Mouse (Mus musculus) cerebellum, adult 11 months (tissue): ENCODE results near the gene Trim12a.
"Not testable (repeated sequence)": the region's sequence is repeated elsewhere in the genome, so short reads cannot be mapped to it uniquely, and the experiment has no call there.

Source experiments
- DNase-seq: peaks from one replicate; pipeline ENCODE4 v3.0.0; 2022

Trim12a gene

DNA sequence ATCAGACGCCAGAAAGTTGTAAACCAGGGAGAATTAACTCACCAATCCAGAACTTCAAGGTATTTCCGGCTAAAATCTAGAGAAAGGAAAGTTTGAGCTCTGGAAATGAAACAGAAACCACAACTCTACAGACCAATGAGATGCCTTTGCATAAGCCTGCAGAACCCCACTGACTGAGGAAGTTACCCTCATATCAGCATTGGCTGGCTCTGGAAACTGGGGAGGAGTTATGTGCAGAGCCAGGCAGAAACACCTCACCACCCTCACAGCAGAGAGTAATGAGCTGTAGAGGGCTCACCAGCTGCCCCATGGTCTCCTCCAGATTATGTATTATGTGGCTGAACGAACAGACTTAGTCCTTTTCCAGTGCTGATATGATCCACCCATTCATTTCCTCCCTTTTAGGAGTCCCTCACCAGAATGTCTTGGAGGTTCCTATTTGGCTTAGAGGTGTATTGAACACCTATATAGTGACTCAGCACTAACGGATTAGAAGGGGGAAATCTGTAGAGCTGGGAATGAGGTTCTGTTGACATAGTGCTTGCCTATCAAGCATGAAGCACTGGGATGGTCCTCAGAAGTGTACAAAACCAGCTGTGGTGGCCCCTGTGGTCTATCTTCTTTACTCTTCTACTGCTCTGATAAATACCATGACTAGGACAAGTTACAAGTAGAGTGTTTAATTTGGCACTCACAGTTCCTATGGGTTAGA lies at the start of gene Trim12a:
Trim12a (minus strand) TSS at position 98 of the 712 bp plus-strand sequence.
- DNase-seq, result not testable (repeated sequence)

DNA sequence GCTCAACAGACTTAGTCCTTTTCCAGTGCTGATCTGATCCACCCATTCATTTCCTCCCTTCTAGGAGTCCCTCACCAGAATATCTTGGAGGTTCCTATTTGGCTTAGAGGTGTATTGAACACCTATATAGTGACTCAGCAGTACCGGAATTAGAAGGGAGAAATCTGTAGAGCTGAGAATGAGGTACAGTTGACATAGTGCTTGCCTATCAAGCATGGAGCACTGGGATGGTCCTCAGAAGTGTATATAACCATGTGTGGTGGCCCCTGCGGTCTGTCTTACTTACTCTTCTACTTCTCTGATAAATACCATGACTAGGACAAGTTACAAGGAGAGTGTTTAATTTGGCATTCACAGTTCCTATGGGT lies 38.3 kb upstream of the Trim12a start:
- no peak for DNase-seq

DNA sequence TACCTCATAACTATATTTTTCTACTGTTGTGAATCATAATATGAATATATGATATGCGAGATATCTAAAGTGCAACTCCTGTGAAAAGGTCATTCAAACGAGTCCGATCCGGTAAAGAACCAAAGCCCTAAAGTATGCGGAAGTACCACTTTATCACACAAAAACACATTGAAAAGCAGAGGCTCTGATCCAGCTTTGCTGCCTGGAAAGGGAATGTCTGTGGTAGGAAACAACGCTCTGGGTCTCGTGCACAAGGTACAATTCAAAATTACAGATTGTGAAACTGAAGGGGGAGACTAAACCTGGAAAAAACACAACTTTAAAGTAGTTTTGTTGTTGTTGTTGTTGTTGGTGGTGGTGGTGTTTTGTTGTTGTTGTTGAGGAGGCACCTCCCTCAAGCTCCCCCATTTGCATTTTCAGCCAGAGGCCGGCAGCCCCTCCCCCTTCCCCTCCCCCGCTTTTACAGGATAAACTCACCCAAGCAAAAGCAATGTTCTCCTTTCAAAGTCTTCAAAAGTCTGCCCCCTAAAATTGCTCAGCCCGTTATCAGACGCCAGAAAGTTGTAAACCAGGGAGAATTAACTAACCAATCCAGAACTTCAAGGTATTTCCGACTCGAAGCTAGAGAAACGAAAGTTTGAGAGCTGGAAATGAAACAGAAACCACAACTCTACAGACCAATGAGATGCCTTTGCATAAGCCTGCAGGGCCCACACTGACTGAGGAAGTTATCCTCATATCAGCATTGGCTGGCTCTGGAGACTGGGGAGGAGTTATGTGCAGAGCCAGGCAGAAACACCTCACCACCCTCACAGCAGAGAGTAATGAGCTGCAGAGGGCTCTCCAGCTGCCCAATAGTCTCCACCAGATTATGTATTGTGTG lies 37.7 kb upstream of the Trim12a start, which contains the start of gene Trim12c:
Trim12c (minus strand) TSS at position 646 of the 883 bp plus-strand sequence.
- no peak for DNase-seq

DNA sequence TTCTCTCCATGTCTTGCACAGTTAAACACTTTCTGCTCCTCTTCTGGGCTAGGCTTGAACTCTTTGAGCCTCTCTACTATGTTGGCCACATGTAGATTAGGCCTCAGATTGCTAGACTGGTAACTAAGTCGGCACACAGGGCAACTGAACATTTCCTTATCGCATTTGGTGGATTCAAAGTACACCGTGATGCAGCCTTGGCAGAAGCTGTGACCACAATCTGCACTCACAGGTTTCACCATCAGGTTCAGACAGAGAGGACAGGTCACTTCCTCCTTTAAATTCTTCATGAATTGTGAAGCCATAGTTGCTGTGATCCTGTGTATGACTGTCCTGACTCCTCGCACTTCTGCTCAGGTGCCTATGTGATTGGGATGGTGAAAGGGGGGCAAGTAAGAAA lies 32.8 kb upstream of the Trim12a start:
- not testable (repeated sequence) for DNase-seq

DNA sequence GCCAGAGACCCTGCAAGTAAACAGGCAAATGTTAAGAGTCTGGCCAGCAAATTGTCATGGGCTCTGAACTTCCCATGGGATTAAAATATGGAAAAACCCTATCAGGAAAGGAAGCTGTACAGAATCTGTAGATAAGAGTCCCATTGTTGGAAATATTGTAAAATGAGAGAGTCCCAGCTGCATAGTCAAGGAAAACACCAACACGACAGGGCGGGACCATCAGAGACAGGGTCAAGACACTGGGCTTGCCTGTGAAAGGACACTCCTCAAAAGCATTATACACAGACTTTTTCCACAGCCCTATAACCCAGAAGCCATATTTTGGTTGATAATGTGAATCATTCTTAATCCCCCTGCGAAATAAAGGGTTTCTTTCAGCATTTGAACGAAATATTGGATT lies 25.5 kb upstream of the Trim12a start:
- DNase-seq, result not testable (repeated sequence)

DNA sequence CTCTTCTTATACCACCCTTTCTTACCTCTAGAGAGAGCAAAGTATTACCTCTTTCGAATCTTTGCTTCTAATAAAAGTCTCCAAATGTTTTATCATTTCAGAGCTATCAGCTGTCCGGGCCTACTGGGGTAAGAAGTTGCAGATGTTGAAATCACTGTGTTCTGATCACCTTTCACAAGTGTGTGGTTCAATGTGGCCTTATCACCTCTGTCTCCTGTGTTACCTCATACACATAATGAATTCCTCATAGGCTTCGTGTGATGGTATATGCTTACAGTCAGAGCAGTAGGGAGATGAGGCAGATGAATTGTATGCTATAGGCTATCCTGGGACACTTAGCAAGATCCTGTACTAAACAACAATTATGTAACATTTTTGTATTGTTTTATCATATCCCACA lies 20.3 kb upstream of the Trim12a start:
- not testable (repeated sequence) for DNase-seq

DNA sequence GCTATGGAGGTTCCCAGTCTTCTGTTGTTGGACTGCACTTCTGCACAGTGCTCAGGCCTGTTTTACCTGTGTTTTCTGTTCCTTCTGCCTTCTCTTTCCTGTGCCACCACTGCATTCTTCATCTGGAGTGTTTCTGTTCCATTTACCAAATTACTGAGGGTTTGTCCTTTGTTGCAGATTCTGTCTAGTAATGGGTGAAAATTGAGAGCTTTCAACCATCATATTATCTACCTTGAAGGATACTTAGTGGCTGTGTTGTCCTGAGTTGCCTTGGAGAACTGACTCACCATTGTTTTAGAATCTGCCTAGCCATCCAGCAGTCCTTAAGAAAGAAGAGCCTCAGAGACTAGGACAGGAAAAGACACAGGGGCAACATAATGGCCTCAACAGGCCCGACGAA lies 13.9 kb upstream of the Trim12a start, which contains the start of gene Trim34b:
Trim34b (plus strand) TSS at position 301 of the 400 bp plus-strand sequence.
- DNase-seq, result not testable (repeated sequence)

DNA sequence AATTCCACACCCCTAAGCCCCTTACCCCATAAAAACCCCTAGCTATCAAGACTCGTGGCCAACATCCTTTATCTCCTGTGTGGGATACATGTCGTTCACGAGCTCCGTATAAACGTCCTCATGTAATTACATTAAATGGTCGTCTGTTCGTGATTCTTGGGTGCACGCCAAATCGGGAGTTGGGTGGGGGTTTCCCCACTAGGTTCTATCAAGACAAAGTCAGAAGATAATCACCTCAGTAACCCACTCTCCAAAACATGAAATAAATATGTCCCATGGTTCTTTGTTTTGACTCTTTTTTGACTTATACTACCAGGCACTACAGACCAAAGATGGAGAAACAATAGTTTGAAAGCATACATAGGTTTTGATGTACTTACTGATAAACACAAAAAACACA lies 6.8 kb upstream of the Trim12a start:
- no peak for DNase-seq

DNA sequence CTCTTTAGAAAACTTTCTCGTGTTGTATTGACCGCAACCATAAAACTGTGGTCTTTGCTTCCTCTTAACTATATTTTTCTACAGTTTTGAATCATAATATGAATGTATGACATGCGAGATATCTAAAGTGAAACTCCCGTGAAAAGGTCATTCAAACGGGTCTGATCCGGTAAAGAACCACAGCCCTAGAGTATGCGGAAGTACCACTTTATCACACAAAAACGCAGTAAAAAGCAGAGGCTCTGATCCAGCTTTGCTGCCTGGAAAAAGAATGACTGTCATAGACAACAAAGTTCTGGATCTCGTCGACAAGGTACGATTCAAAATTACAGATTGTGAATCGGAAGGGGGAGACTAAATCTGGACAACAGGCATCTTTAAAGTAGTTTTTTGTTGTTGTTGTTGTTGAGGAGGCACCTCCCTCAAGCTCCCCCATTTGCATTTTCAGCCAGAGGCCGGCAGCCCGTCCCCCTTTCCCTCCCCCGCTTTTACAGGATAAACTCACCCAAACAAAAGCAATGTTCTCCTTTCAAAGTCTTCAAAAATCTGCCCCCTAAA lies 391 bp downstream of the Trim12a start:
- DNase-seq, result no peak

DNA sequence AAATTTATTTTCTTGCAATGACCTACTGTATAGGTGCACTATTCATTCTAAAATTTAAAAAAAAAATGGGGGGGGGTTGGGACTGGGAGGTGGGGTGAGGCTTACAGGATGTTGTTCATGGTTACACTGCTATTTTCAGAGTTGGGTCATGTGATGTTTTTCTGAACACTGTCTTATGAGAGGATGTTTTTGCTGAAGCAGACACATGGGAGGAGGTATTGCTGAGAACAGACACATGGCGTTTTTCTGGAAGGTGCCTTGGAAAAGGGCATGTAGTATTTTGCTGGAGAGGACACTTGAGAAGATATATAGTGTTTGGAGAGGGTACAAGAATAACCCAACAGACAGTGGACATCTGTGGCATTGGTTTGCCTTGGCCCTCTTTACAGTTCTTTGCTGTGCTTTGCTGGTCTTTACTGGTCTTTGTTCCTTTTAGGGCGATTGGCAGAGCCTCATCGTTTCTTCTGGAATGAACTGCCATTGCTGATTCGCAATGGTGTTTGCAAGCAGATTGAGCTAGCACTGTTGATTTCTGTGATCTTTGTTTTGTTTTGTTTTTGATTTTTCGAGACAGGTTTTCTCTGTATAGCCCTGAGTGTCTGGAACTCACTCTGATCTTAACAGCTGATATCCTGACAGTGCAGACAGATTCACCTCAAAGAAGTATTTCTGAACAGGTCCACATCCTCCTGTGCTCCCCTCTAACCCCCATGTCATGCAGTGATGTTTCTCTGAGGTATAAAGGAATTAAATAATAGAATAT lies 23.4 kb downstream of the Trim12a start:
- no peak for DNase-seq

DNA sequence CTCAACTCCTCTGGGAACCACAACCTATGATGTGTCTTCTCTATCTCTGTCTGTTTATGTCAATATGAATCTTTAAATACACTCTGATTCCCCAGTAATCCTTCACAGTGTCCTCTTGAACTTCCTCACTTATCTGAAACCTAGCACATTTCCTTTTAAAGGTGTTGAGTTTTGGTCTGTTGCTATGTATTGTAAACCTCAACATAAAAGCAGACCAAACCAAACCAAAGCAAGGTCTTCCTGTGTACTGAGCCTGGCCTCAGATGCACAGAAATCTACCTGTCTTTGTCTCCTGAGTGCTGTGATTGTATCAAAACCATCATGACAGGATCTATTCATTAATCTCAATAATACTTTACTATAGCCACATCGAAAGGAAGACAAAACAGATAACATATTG lies 24.6 kb downstream of the Trim12a start:
- no peak for DNase-seq

DNA sequence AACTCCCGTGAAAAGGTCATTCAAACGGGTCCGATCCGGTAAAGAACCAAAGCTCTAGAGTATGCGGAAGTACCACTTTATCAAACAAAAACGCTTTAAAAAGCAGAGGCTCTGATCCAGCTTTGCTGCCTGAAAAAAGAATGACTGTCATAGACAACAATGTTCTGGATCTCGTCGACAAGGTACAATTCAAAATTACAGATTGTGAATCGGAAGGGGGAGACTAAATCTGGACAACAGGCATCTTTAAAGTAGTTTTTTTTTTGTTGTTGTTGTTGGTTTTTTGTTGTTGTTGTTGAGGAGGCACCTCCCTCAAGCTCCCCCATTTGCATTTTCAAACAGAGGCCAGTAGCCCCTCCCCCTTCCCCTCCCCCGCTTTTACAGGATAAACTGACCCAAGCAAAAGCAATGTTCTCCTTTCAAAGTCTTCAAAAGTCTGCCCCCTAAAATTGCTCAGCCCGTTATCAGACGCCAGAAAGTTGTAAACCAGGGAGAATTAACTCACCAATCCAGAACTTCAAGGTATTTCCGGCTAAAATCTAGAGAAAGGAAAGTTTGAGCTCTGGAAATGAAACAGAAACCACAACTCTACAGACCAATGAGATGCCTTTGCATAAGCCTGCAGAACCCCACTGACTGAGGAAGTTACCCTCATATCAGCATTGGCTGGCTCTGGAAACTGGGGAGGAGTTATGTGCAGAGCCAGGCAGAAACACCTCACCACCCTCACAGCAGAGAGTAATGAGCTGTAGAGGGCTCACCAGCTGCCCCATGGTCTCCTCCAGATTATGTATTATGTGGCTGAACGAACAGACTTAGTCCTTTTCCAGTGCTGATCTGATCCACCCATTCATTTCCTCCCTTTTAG lies 27.5 kb downstream of the Trim12a start, which contains the start of gene Trim5:
Trim5 (minus strand) TSS at position 519 of the 868 bp plus-strand sequence.
- not testable (repeated sequence) for DNase-seq

DNA sequence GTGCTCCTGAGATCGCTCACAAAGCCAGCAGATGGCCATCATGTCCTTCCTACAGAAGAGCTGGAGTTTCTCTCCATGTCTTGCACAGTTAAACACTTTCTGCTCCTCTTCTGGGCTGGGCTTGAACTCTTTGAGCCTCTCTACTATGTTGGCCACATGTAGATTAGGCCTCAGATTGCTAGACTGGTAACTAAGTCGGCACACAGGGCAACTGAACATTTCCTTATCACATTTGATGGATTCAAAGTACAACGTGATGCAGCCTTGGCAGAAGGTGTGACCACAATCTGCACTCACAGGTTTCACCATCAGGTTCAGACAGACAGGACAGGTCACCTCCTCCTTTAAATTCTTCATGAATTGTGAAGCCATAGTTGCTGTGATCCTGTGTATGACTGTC lies 35.9 kb downstream of the Trim12a start:
- not testable (repeated sequence) for DNase-seq

DNA sequence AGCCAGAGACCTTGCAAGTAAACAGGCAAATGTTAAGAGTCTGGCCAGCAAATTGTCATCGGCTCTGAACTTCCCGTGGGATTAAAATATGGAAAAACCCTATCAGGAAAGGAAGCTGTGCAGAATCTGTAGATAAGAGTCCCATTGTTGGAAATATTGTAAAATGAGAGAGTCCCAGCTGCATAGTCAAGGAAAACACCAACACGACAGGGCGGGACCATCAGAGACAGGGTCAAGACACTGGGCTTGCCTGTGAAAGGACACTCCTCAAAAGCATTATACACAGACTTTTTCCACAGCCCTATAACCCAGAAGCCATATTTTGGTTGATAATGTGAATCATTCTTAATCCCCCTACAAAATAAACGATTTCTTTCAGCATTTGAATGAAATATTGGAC lies 49.9 kb downstream of the Trim12a start:
- not testable (repeated sequence) for DNase-seq

DNA sequence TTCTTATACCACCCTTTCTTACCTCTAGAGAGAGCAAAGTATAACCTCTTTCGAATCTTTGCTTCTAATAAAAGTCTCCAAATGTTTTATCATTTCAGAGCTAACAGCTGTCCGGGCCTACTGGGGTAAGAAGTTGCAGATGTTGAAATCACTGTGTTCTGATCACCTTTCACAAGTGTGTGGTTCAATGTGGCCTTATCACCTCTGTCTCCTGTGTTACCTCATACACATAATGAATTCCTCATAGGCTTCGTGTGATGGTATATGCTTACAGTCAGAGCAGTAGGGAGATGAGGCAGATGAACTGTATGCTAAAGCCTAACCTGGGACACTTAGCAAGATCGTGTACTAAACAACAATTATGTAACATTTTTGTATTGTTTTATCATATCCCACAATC lies 54.9 kb downstream of the Trim12a start:
- not testable (repeated sequence) for DNase-seq
